Mouse (Mus musculus) embryo, embryonic 11 days (tissue): ENCODE data around the gene Gm21976.

Experiments used
- DNase-seq: peaks from one replicate; pipeline ENCODE4 v3.0.0-alpha.2; 2015

The Gm21976 gene

DNA sequence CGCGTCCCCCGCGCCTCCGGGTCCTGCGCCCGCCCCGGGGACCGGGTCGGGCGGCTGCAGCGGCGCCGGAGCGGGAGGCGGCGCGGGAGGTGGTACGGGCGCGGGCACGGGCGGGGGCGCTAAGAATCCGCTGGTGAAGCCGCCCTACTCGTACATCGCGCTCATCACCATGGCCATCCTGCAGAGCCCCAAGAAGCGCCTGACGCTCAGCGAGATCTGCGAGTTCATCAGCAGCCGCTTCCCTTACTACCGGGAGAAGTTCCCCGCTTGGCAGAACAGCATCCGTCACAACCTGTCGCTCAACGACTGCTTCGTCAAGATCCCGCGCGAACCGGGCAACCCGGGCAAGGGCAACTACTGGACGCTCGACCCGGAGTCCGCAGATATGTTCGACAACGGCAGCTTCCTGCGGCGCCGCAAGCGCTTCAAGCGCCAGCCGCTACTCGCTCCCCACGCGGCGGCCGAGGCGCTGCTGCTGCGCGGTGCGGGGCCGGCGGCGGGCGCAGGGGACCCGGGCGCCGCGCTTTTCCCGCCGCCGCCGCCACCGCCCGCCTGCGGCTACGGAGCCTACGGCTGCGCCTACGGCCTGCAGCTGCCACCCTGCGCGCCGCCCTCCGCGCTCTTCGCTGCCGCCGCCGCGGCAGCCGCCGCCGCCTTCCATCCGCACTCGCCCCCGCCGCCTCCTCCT is 75.3 kb downstream of the Gm21976 start:
- DNase-seq: peak; percentile 69

DNA sequence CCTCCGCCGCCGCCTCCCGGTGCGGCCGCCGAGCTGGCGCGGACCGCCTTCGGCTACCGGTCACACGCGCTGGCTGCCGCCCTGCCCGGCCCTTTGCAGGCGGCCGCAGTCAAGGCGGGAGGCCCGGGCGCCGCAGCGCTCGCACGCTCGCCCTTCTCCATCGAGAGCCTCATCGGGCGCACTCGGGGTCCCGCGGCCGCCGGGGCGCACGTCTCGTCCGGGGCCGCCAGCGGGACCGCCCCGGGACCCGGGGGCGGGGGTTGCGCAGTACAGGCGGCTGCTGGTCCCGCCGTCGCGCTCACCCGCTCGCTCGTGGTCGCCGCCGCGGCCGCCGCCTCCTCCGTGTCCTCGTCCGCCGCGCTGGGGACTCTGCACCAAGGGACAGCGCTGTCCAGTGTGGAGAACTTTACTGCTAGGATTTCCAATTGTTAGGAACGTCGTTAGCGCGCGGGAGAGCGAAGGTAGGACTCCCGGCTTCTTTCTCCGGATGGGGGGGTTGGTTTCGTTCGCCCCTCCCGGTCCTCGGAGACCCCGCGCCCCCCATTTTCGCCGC is 75.9 kb downstream of the Gm21976 start:
- DNase-seq: peak; percentile 64

DNA sequence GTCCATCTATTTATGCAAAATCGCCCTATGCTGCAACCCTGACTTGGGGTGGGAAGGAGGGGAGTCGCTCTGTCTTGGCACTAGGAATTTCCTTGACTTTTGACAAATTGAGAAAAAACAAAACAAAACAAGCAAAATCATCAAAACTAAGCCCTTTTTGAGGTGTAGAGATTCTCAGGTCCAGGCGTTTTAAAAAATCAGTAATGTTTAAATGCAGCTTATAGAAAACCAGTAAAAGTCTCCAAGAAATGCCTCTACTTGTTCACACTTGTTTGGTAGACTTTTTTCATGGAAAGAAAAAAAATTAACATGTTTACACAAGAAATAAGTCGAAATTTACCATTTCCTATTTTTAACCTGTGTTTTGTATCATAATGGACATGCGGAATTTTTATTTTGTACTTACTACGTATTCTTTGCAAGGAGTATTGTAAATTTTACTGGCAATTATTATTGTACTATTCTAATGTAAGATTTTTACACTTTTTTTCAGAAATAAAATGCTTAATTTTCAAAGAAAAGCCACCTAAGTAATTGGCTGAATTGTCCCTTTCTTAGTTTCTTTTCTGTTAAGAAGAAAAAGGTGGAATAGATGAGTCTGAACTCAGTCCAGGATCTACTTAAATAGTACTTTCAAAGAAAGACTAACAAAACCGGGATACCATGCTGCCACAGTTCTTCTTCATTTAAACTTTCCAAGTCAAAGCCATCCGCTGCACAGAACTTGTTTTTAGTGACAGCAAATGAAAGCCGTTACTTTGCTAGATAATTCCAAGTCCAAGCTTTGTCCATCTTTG is 76.7 kb downstream of the Gm21976 start:
- DNase-seq: peak; percentile 50
